Mouse (Mus musculus) testis, adult 2 months (tissue): Measurements from ENCODE around the gene Cd177. TPM values are rescaled to one million over a fixed set of nuclear protein-coding genes. Genes with fewer than 3 reads are reported as not detected.
"Not testable (repeated sequence)": the region's sequence is repeated elsewhere in the genome, so short reads cannot be mapped to it uniquely, and the experiment has no call there.

Source experiments
- H3K27ac ChIP-seq: fragments of 200-500 bp; 2 replicates; pipeline ENCODE4 v1.5.1; 2012; ENCODE audit warnings: low read depth, low read length; ENCODE audit not compliant: control insufficient read depth, insufficient read depth
- H3K27me3 ChIP-seq: fragments of 200-500 bp; 2 replicates; pipeline ENCODE4 v1.6.1; 2012; ENCODE audit warnings: mild to moderate bottlenecking, low read length, moderate library complexity; ENCODE audit not compliant: control insufficient read depth, insufficient read depth
- H3K36me3 ChIP-seq: fragments of 200-500 bp; 2 replicates; pipeline ENCODE4 v1.6.1; 2012; ENCODE audit warnings: mild to moderate bottlenecking, low read length; ENCODE audit not compliant: control insufficient read depth, insufficient read depth
- H3K4me1 ChIP-seq: fragments of 200-500 bp; 2 replicates; pipeline ENCODE4 v1.6.1; 2012; ENCODE audit warnings: low read length; ENCODE audit not compliant: control insufficient read depth, insufficient read depth
- H3K4me3 ChIP-seq: fragments of 200-500 bp; 2 replicates; pipeline ENCODE4 v1.5.1; 2012; ENCODE audit warnings: low read depth, mild to moderate bottlenecking, low read length, moderate library complexity, mixed read lengths; ENCODE audit not compliant: control insufficient read depth
- CTCF ChIP-seq: fragments of 200-500 bp; IDR thresholded peaks from 2 replicates; pipeline ENCODE4 v1.5.1; 2012; ENCODE audit warnings: low read depth, mild to moderate bottlenecking, inconsistent platforms, low read length, moderate library complexity; ENCODE audit not compliant: control insufficient read depth, insufficient read depth, insufficient replicate concordance
- POLR2A ChIP-seq: fragments of 200-500 bp; IDR thresholded peaks from 2 replicates; pipeline ENCODE4 v1.6.1; 2012; ENCODE audit warnings: low read depth, mild to moderate bottlenecking, inconsistent platforms, low read length, moderate library complexity; ENCODE audit not compliant: control insufficient read depth
- polyA plus RNA-seq: library from polyadenylated mRNA; depleted of rRNA; stranded (reverse); fragments of >200 nt; gene quantifications from 2 replicates; pipeline ENCODE4 v1.2.3, GENCODE M21; 2012; rRNA removed

The Cd177 gene
- polyA plus RNA-seq, 1 experiment: 0.65 TPM

DNA sequence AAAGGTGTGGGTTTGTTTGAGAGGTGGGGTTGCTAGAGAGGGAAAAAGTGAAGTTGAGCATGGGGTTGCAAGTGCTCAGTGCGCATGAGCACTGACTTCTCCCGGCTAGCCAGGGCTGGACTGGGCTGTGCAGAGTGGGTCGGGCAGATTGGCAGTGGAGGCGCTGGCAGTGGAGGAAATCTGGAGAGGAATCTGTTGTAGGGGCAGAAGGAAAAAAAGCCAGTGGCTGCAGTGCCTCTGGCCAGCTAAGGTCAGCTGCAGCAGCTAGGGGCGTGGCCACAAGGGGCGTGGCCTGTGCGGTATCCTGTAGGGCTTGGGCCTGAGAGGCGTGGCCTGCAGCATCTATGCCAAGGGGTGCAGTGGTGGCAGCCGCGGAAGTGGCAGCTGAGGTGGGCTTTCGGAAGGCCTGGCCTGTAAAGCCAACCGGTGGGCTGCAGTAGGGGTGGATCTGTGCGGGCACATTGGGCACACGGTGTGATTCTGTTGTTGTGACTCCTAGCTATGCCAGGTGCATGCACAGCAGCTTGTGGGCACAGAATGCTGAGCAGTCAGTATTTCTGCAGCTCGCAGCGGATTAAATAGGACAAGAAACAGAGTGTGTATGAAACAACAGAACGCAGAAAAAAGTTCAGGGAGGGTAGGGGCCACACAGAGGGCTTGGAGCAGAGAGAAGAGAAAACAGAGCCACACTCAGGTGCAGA is 24.0 kb downstream of the Cd177 start:
- Histone ChIP-seq H3K36me3 (no peaks in the 10 kb centered on the region), H3K4me3 (no peak overlapping the region; the same call in 1 of the 2 replicates), H3K27me3 (no peaks in the 10 kb centered on the region), H3K4me1 (peaks cover 8% of the 10 kb centered on the region), H3K27ac (no peak overlapping the region)
- TF ChIP-seq CTCF: no peak
- no peak for TF ChIP-seq POLR2A

DNA sequence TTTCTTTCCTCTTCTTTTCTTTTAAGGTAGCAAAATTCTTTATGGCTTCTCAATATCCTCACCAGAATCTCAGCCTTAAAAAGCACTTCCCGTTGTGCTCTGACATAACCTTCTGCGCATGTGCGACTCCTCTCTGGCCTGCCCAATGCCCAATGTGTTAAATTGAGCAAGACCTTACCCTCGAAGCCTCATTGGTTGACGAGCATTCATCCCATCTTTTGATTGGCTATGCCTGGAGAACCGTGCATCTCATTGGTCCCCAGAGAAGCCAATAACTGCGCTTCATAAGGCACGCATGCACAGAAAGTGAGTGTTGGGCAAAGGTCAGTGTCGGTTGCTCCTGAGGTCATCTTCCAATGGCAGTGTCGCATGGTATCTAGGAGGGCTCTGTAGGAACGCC is 33.3 kb downstream of the Cd177 start, which contains the start of gene Gm4763:
TSS of gene Gm4763 (minus strand) at position 101 of the 400 bp plus-strand sequence.
- H3K27ac ChIP-seq: peak within 1 kb of the TSS; percentile 87

GRCm38 (mm10) chr7:24715039-24715438 is 45.1 kb downstream of the Cd177 start:
- H3K4me1 ChIP-seq: no peaks in the 10 kb centered on the region
- no peaks in the 10 kb centered on the region for H3K36me3 ChIP-seq
- H3K4me3 ChIP-seq: no peak overlapping the region
- no peak overlapping the region for H3K27ac ChIP-seq
- TF ChIP-seq CTCF (no peak), POLR2A (no peak)
- no peaks in the 10 kb centered on the region for H3K27me3 ChIP-seq

More for the DNA sequence above, 33.3 kb downstream of the Cd177 start, which contains the start of gene Gm4763:
- H3K4me3 ChIP-seq: peak within 1 kb of the TSS; percentile 78
- H3K36me3 ChIP-seq, H3K4me1 ChIP-seq, H3K27me3 ChIP-seq: not testable (repeated sequence)

DNA sequence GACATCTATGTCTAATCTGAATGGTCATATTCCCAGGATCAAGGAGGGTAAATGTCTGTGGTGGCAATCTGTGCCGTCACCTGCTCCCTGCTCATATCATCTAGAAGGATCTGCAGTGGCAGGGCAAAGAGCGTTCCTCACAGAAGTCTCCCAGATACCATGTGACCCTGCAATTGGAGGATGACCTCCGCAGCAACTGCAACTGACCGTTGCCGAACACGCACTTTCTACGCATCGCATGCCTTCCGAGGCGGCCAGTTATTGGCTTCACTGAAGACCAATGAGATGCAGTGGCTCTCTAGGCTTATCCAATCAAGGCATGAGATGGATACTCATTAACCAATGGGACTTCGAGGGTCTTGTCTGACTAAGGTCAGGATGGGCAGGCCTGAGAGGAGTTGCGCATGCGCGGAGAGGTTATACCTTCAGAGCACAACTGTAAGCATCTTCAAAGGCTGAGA is 51.2 kb downstream of the Cd177 start, which contains the start of gene BC049730:
TSS of gene BC049730 (plus strand) at position 411 of the 461 bp plus-strand sequence.
- Histone ChIP-seq H3K4me1 (peaks cover 6% of the 10 kb centered on the region), H3K36me3 (no peaks in the 10 kb centered on the region), H3K27ac (peak within 1 kb of the TSS; percentile 92), H3K27me3 (no peaks in the 10 kb centered on the region), H3K4me3 (peak within 1 kb of the TSS; percentile 90)
- TF ChIP-seq POLR2A (peak; percentile 96; the same call in 1 of the 2 replicates), CTCF (no peak)

- H3K4me1 ChIP-seq, H3K27me3 ChIP-seq, H3K4me3 ChIP-seq, H3K27ac ChIP-seq, H3K36me3 ChIP-seq: not testable (repeated sequence)
Observed at GRCm38 (mm10) chr7:24702841-24703240, 57.3 kb downstream of the Cd177 start.

GRCm38 (mm10) chr7:24697891-24698290 is 62.2 kb downstream of the Cd177 start:
- not testable (repeated sequence) for H3K36me3 ChIP-seq, H3K27me3 ChIP-seq, H3K27ac ChIP-seq, H3K4me3 ChIP-seq, H3K4me1 ChIP-seq

Other genes starting within 250 kb of the Cd177 start
- gene AC161166.1, start 247.9 kb downstream of the Cd177 start, polyA plus RNA-seq: 144 and 154 TPM in 2 replicates
- gene Irgq, start 229.6 kb downstream of the Cd177 start, polyA plus RNA-seq: 2.2 and 2.4 TPM in 2 replicates
- gene Pinlyp, start 214.2 kb downstream of the Cd177 start, polyA plus RNA-seq: 18.3 and 20.2 TPM in 2 replicates
- gene Xrcc1, start 214.0 kb downstream of the Cd177 start, polyA plus RNA-seq: 69.4 and 79.8 TPM in 2 replicates
- 1.3 and 1.5 TPM in 2 replicates for gene Ethe1, start 172.8 kb downstream of the Cd177 start, polyA plus RNA-seq
- 0.04 and 0.06 TPM in 2 replicates for gene Zfp575, start 172.7 kb downstream of the Cd177 start, polyA plus RNA-seq
- 0.52 and 0.85 TPM in 2 replicates for gene Phldb3, start 149.5 kb downstream of the Cd177 start, polyA plus RNA-seq
- 0.06 and 0.16 TPM in 2 replicates for gene Lypd3, start 123.8 kb downstream of the Cd177 start, polyA plus RNA-seq
- gene Tex101, start 83.6 kb downstream of the Cd177 start, polyA plus RNA-seq: 418 and 545 TPM in 2 replicates
- 97.9 and 114 TPM in 2 replicates for gene BC049730, start 51.1 kb downstream of the Cd177 start, polyA plus RNA-seq
- gene Gm4763, start 33.4 kb downstream of the Cd177 start, polyA plus RNA-seq: 57.3 and 81.2 TPM in 2 replicates
- 0.38 and 63.4 TPM in 2 replicates for gene Ceacam10, start 16.9 kb upstream of the Cd177 start, polyA plus RNA-seq
- gene Gm9844, start 101.9 kb upstream of the Cd177 start, polyA plus RNA-seq: 13.6 and 13.8 TPM in 2 replicates
- 909 and 952 TPM in 2 replicates for gene Lypd4, start 109.6 kb upstream of the Cd177 start, polyA plus RNA-seq
- gene Dmrtc2, start 109.7 kb upstream of the Cd177 start, polyA plus RNA-seq: 129 and 134 TPM in 2 replicates
- 122 and 150 TPM in 2 replicates for gene Rps19, start 124.1 kb upstream of the Cd177 start, polyA plus RNA-seq
- gene Cd79a, start 137.1 kb upstream of the Cd177 start, polyA plus RNA-seq: 0.15 and 0.16 TPM in 2 replicates
- 39.6 and 40.8 TPM in 2 replicates for gene Arhgef1, start 142.6 kb upstream of the Cd177 start, polyA plus RNA-seq
- gene Gm4881, start 184.2 kb upstream of the Cd177 start, polyA plus RNA-seq: 1.3 and 1.6 TPM in 2 replicates
- gene Rabac1, start 212.4 kb upstream of the Cd177 start, polyA plus RNA-seq: 377 and 423 TPM in 2 replicates
- gene Atp1a3, start 245.6 kb upstream of the Cd177 start, polyA plus RNA-seq: 0.38 and 0.44 TPM in 2 replicates